Mouse (Mus musculus): ENCODE results near the gene Eml2. TPM values are rescaled to one million over a fixed set of nuclear protein-coding genes. Genes with fewer than 3 reads are reported as not detected.

Eml2 gene
- polyA plus RNA-seq, 1 experiment from 2014 or later, result 2.8 TPM

DNA sequence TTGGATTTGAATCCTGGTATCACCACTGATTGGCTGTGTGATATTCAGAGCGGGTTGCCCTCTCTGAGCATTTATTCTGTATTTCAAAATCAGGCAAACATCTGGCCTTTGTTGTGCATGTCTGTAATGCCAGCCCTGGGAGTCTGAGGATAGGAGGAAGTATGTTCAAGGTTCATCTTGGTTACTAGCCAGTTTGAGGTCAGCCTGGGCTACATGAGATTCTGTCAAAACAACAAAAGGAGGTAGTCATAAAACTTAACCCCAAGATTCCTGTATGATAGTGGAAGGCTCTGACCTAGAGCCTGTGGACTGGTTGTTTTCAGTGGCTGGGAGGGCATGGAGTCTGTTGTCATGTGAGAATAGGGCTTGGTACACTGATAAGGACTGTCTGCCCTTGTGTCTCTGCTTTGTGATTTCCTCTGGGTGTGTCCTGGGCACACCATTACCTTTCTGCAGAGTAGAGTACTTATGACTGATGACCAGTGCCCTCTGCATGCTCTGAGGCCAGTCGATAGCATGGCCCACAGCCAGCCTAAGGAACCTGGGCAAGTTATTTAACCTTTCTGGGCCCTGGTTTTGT, 59.0 kb downstream of the Eml2 start:
- Histone ChIP-seq H3K4me1 (ENCODE audit: control insufficient read depth, insufficient read depth, low read length) (no peaks in the 10 kb centered on the region), H3K9ac (ENCODE audit: low read depth, low read length) (peak overlapping the region; percentile 31; the same call in 1 of the 2 replicates), H3K4me2 (replicated peaks; ENCODE audit: low read depth, low read length) (no peak overlapping the region), H3K36me3 (ENCODE audit: control insufficient read depth, insufficient read depth, low read length) (no peaks in the 10 kb centered on the region), H3K27me3 (ENCODE audit: control insufficient read depth, insufficient read depth, low read length) (no peaks in the 10 kb centered on the region), H3K27ac (ENCODE audit: low read depth, low read length) (no peak overlapping the region), H3K4me3 (ENCODE audit: low read length) (no peak overlapping the region), H3K9me3 (ENCODE audit: control insufficient read depth, low read length) (no peaks in the 10 kb centered on the region)
- 84% methylated on average over 2 of the region's 2 CpGs for WGBS
- no peak for ATAC-seq (ENCODE audit: low FRiP score, low TSS enrichment)

DNA sequence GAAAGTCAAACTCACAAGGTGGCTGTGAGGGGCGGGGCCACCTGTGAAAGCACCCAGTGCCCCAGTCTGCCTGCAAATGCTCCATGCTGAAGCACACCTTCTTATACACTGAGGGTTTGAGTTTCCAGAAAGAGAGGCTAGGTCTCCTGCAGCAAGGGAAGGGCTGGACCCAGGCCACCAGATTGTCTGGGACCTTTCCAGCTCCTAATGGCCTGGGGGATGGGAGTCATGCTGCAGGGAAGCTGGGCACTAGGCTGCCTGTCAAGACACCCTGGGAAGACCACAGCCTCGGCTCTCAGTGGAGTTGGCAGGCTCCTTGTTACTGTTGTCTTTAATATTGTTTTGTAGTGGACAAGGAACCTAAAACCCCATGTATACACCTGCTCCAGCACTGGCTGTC, 60.2 kb downstream of the Eml2 start:
- H3K9ac ChIP-seq (ENCODE audit: low read depth, low read length), result no peak overlapping the region

GRCm38 (mm10) chr7:19238344-19238743, 62.1 kb downstream of the Eml2 start:
- Histone ChIP-seq H3K4me2 (replicated peaks; ENCODE audit: low read depth, low read length) (no peak overlapping the region), H3K36me3 (ENCODE audit: control insufficient read depth, insufficient read depth, low read length) (peaks cover 5% of the 10 kb centered on the region; the same call in 1 of the 2 replicates), H3K4me1 (ENCODE audit: control insufficient read depth, insufficient read depth, low read length) (no peaks in the 10 kb centered on the region), H3K9me3 (ENCODE audit: control insufficient read depth, low read length) (no peaks in the 10 kb centered on the region), H3K4me3 (ENCODE audit: low read length) (no peak overlapping the region), H3K9ac (ENCODE audit: low read depth, low read length) (no peak overlapping the region), H3K27me3 (ENCODE audit: control insufficient read depth, insufficient read depth, low read length) (no peaks in the 10 kb centered on the region), H3K27ac (ENCODE audit: low read depth, low read length) (no peak overlapping the region)
- ATAC-seq (ENCODE audit: low FRiP score, low TSS enrichment), result no peak
- WGBS, result 98% methylated on average over 4 of the region's 4 CpGs

More for the DNA sequence above, 60.2 kb downstream of the Eml2 start:
- ATAC-seq (ENCODE audit: low FRiP score, low TSS enrichment), result no peak
- whole genome bisulfite sequencing, result 80% methylated on average over 2 of the region's 2 CpGs
- H3K4me1 ChIP-seq (ENCODE audit: control insufficient read depth, insufficient read depth, low read length), result no peaks in the 10 kb centered on the region
- H3K9me3 ChIP-seq (ENCODE audit: control insufficient read depth, low read length), result no peaks in the 10 kb centered on the region
- H3K4me3 ChIP-seq (ENCODE audit: low read length), result no peak overlapping the region
- no peak overlapping the region for H3K27ac ChIP-seq (ENCODE audit: low read depth, low read length)
- no peaks in the 10 kb centered on the region for H3K27me3 ChIP-seq (ENCODE audit: control insufficient read depth, insufficient read depth, low read length)
- peaks cover 5% of the 10 kb centered on the region; the same call in 1 of the 2 replicates for H3K36me3 ChIP-seq (ENCODE audit: control insufficient read depth, insufficient read depth, low read length)
- H3K4me2 ChIP-seq (replicated peaks; ENCODE audit: low read depth, low read length), result no peak overlapping the region

- peaks cover 5% of the 10 kb centered on the region; the same call in 1 of the 2 replicates for H3K36me3 ChIP-seq (ENCODE audit: control insufficient read depth, insufficient read depth, low read length)
- H3K27me3 ChIP-seq (ENCODE audit: control insufficient read depth, insufficient read depth, low read length), result no peaks in the 10 kb centered on the region
- no peak overlapping the region for H3K4me2 ChIP-seq (replicated peaks; ENCODE audit: low read depth, low read length)
- H3K4me3 ChIP-seq (ENCODE audit: low read length), result no peak overlapping the region
- H3K9me3 ChIP-seq (ENCODE audit: control insufficient read depth, low read length), result no peaks in the 10 kb centered on the region
- H3K9ac ChIP-seq (ENCODE audit: low read depth, low read length), result 0 out of 2 replicates have a peak overlapping the region, but pooled peaks have one; percentile 4
- WGBS, result 0% methylated on average over 1 of the region's 1 CpGs
- ATAC-seq (ENCODE audit: low FRiP score, low TSS enrichment), result peak; percentile 93
- H3K4me1 ChIP-seq (ENCODE audit: control insufficient read depth, insufficient read depth, low read length), result no peaks in the 10 kb centered on the region
- no peak overlapping the region for H3K27ac ChIP-seq (ENCODE audit: low read depth, low read length)
These were observed 63.2 kb downstream of the Eml2 start for GRCm38 (mm10) chr7:19239423-19239822.

- no peaks in the 10 kb centered on the region for H3K9me3 ChIP-seq (ENCODE audit: control insufficient read depth, low read length)
- H3K9ac ChIP-seq (ENCODE audit: low read depth, low read length), result no peak overlapping the region
- ATAC-seq (ENCODE audit: low FRiP score, low TSS enrichment), result no peak
- no peak overlapping the region for H3K27ac ChIP-seq (ENCODE audit: low read depth, low read length)
- peaks cover 9% of the 10 kb centered on the region; the same call in 1 of the 2 replicates for H3K36me3 ChIP-seq (ENCODE audit: control insufficient read depth, insufficient read depth, low read length)
- H3K27me3 ChIP-seq (ENCODE audit: control insufficient read depth, insufficient read depth, low read length), result no peaks in the 10 kb centered on the region
- WGBS, result 64% methylated on average over 4 of the region's 4 CpGs
- H3K4me2 ChIP-seq (replicated peaks; ENCODE audit: low read depth, low read length), result no peak overlapping the region
- no peaks in the 10 kb centered on the region for H3K4me1 ChIP-seq (ENCODE audit: control insufficient read depth, insufficient read depth, low read length)
- H3K4me3 ChIP-seq (ENCODE audit: low read length), result no peak overlapping the region
These were observed 63.8 kb downstream of the Eml2 start for GRCm38 (mm10) chr7:19239986-19240385.

DNA sequence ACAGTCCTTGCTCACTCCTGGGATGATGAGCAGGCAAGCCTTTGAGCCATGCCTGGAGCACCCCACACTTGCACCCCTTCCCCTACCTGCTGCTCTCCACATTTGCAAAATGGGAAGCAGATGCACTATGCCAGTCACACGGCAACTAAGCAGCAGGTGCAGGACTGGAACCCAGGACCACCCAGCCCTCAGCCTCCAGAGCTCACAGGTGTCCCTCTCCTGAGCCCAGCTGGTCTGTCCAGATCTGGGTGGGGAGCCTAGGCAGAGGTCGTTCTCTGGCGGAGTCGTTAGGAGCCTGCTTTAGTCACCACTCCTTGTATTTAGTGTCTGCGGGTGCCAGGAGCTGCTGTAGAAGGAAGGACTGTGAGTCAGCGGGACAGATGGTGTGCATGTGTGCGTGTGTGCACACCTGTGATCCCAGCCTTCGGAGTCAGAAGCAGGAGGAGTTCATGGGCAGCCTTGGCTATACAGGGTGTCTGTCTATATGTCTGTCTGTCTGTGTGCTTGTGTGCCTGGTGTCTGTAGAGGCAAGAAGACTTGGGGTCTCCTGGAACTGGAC, 64.8 kb downstream of the Eml2 start:
- WGBS, result 91% methylated on average over 8 of the region's 8 CpGs
- no peak for ATAC-seq (ENCODE audit: low FRiP score, low TSS enrichment)

GRCm38 (mm10) chr7:19242005-19242404, 65.8 kb downstream of the Eml2 start:
- no peak for ATAC-seq (ENCODE audit: low FRiP score, low TSS enrichment)
- Histone ChIP-seq H3K4me2 (replicated peaks; ENCODE audit: low read depth, low read length) (no peak overlapping the region), H3K36me3 (ENCODE audit: control insufficient read depth, insufficient read depth, low read length) (peaks cover 25% of the 10 kb centered on the region; the same call in 1 of the 2 replicates), H3K9me3 (ENCODE audit: control insufficient read depth, low read length) (no peaks in the 10 kb centered on the region), H3K27me3 (ENCODE audit: control insufficient read depth, insufficient read depth, low read length) (no peaks in the 10 kb centered on the region), H3K27ac (ENCODE audit: low read depth, low read length) (no peak overlapping the region), H3K4me1 (ENCODE audit: control insufficient read depth, insufficient read depth, low read length) (no peaks in the 10 kb centered on the region), H3K9ac (ENCODE audit: low read depth, low read length) (no peak overlapping the region), H3K4me3 (ENCODE audit: low read length) (no peak overlapping the region)
- 90% methylated on average over 1 of the region's 1 CpGs for WGBS

More for the DNA sequence above, 64.8 kb downstream of the Eml2 start:
- Histone ChIP-seq H3K9me3 (ENCODE audit: control insufficient read depth, low read length) (no peaks in the 10 kb centered on the region), H3K4me3 (ENCODE audit: low read length) (no peak overlapping the region), H3K4me2 (replicated peaks; ENCODE audit: low read depth, low read length) (no peak overlapping the region), H3K4me1 (ENCODE audit: control insufficient read depth, insufficient read depth, low read length) (no peaks in the 10 kb centered on the region), H3K27ac (ENCODE audit: low read depth, low read length) (no peak overlapping the region), H3K9ac (ENCODE audit: low read depth, low read length) (no peak overlapping the region), H3K36me3 (ENCODE audit: control insufficient read depth, insufficient read depth, low read length) (peaks cover 17% of the 10 kb centered on the region; the same call in 1 of the 2 replicates), H3K27me3 (ENCODE audit: control insufficient read depth, insufficient read depth, low read length) (no peaks in the 10 kb centered on the region)

DNA sequence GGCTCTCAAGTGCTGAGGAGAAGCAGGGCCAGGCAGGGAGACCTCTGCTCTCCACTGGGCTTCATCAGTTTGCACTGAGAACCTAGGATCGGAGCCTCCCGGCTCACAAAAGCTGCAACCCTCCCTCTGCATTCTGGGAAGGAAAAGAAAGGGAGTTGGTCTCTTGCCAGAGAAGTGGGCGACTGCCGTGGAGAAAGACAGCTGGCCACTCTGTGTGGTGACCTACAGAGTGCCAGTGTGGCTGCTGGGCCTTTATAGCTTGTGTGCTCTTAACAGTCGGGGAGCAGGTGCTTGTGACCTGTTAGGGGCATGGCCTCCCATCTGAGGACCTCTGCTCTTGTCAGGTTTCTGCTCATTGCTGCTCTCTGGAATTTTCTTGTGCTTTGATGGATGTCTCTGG, 67.6 kb downstream of the Eml2 start:
- WGBS, result 76% methylated on average over 5 of the region's 5 CpGs
- Histone ChIP-seq H3K27ac (ENCODE audit: low read depth, low read length) (no peak overlapping the region), H3K36me3 (ENCODE audit: control insufficient read depth, insufficient read depth, low read length) (peaks cover 30% of the 10 kb centered on the region), H3K4me3 (ENCODE audit: low read length) (no peak overlapping the region), H3K4me1 (ENCODE audit: control insufficient read depth, insufficient read depth, low read length) (no peaks in the 10 kb centered on the region), H3K27me3 (ENCODE audit: control insufficient read depth, insufficient read depth, low read length) (no peaks in the 10 kb centered on the region), H3K4me2 (replicated peaks; ENCODE audit: low read depth, low read length) (no peak overlapping the region), H3K9me3 (ENCODE audit: control insufficient read depth, low read length) (no peaks in the 10 kb centered on the region), H3K9ac (ENCODE audit: low read depth, low read length) (no peak overlapping the region)
- ATAC-seq (ENCODE audit: low FRiP score, low TSS enrichment), result no peak

DNA sequence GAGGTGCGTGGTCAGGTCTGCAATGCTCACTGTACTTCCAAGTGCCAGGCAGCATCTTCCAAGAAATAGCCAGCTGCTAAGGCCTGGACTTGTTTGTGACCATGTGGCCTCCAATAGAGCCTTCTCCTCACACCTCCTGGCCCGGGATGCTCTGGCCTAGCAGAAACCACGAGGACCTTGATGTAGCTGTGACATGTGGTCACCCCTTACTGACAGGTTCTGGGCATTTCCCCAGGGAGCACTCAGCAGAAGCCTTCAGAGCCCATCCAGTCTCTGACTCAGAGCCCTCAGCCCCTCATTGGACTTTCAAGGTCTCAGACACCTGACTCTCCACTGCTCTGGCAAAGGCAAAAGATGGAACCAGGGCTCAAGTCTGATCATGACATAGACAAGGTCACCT, 68.9 kb downstream of the Eml2 start:
- H3K4me1 ChIP-seq (ENCODE audit: control insufficient read depth, insufficient read depth, low read length), result no peaks in the 10 kb centered on the region
- H3K4me2 ChIP-seq (replicated peaks; ENCODE audit: low read depth, low read length), result no peak overlapping the region
- H3K9ac ChIP-seq (ENCODE audit: low read depth, low read length), result no peak overlapping the region
- ATAC-seq (ENCODE audit: low FRiP score, low TSS enrichment), result no peak
- WGBS, result 77% methylated on average over 3 of the region's 3 CpGs
- no peak overlapping the region for H3K4me3 ChIP-seq (ENCODE audit: low read length)
- H3K9me3 ChIP-seq (ENCODE audit: control insufficient read depth, low read length), result no peaks in the 10 kb centered on the region
- H3K36me3 ChIP-seq (ENCODE audit: control insufficient read depth, insufficient read depth, low read length), result peaks cover 30% of the 10 kb centered on the region
- H3K27me3 ChIP-seq (ENCODE audit: control insufficient read depth, insufficient read depth, low read length), result no peaks in the 10 kb centered on the region
- no peak overlapping the region for H3K27ac ChIP-seq (ENCODE audit: low read depth, low read length)

Data from kidney, embryonic 14.5 days (tissue).